Mouse (Mus musculus): ENCODE measurements around the gene Htr5a.

Gene Htr5a

GRCm38 (mm10) chr5:27881261-27881660 lies 39.3 kb downstream of the Htr5a start:
- DNase-seq (ENCODE audit: low read depth, low spot score) = no peak

- DNase-seq (ENCODE audit: low read depth, low spot score) = no peak
Observed at GRCm38 (mm10) chr5:27888080-27888479, 46.1 kb downstream of the Htr5a start.

- DNase-seq (ENCODE audit: low read depth, low spot score) = no peak
Observed at GRCm38 (mm10) chr5:27895961-27896360, 54.0 kb downstream of the Htr5a start.

GRCm38 (mm10) chr5:27899756-27900155 lies 57.8 kb downstream of the Htr5a start:
- no peak for DNase-seq (ENCODE audit: low read depth, low spot score)

GRCm38 (mm10) chr5:27900186-27900585 lies 58.2 kb downstream of the Htr5a start:
- DNase-seq (ENCODE audit: low read depth, low spot score) = no peak
